Mouse (Mus musculus) limb, embryonic 11.5 days (tissue): Measurements from ENCODE around the gene Cux2. TPM values are rescaled to one million over a fixed set of nuclear protein-coding genes. Genes with fewer than 3 reads are reported as not detected.
A peak's percentile ranks its signal among the peaks of the same experiment; 100 is the strongest.

Source experiments
- ATAC-seq: fragments of 200-750 bp; cut with Nextera tagmentation; 2 replicates; pipeline ENCODE4 v1.8.0; 2017; ENCODE audit warnings: low read depth; ENCODE audit not compliant: insufficient number of reproducible peaks, low FRiP score, low TSS enrichment
- DNase-seq: peaks from one replicate; pipeline ENCODE4 v3.0.0-alpha.2; 2015; ENCODE audit warnings: low spot score
- H3K27ac ChIP-seq: fragments of 300-500 bp; sonication (generic); replicated peaks from 2 replicates; pipeline ENCODE4 v1.5.1; 2014; ENCODE audit warnings: low read depth, mild to moderate bottlenecking, low read length
- H3K27me3 ChIP-seq: fragments of 300-500 bp; sonication (generic); 2 replicates; pipeline ENCODE4 v1.6.1; 2014; ENCODE audit warnings: mild to moderate bottlenecking, low read length, mixed read lengths; ENCODE audit not compliant: control insufficient read depth, insufficient read depth
- H3K36me3 ChIP-seq: fragments of 300-500 bp; sonication (generic); 2 replicates; pipeline ENCODE4 v1.6.1; 2014; ENCODE audit warnings: mild to moderate bottlenecking, low read length, moderate library complexity, mixed read lengths; ENCODE audit not compliant: control insufficient read depth, insufficient read depth
- H3K4me1 ChIP-seq: fragments of 300-500 bp; sonication (generic); 2 replicates; pipeline ENCODE4 v1.6.1; 2014; ENCODE audit warnings: low read length, mixed read lengths; ENCODE audit not compliant: control insufficient read depth, insufficient read depth
- H3K4me2 ChIP-seq: fragments of 300-500 bp; sonication (generic); 2 replicates; pipeline ENCODE4 v1.6.1; 2014; ENCODE audit warnings: low read depth, mild to moderate bottlenecking, moderate library complexity; ENCODE audit not compliant: severe bottlenecking
- H3K4me3 ChIP-seq: fragments of 300-500 bp; sonication (generic); 2 replicates; pipeline ENCODE4 v1.5.1; 2014; ENCODE audit warnings: low read depth, low read length
- H3K9ac ChIP-seq: fragments of 300-500 bp; sonication (generic); 2 replicates; pipeline ENCODE4 v1.6.1; 2014; ENCODE audit warnings: mild to moderate bottlenecking, low read length
- H3K9me3 ChIP-seq: fragments of 300-500 bp; sonication (generic); 2 replicates; pipeline ENCODE4 v1.6.1; 2016; ENCODE audit warnings: low read length; ENCODE audit not compliant: control insufficient read depth
- WGBS: fragments of 180-500 bp; shearing (Covaris S2); extraction: QIAGEN DNeasy Blood & Tissue Kit; methylation state at CpG from one replicate; pipeline ENCODE4 v1.1.7; 2014; 5-methylcytosine and 5-hydroxymethylcytosine counted together
- polyA plus RNA-seq: library from polyadenylated mRNA; unstranded; fragments of >200 nt; fragmentation: Nextera tagmentation; extraction: Ambion mirVana; gene quantifications from 2 replicates; pipeline ENCODE4 v1.2.1, GENCODE M21; 2014

Cux2 gene
- polyA plus RNA-seq, 1 experiment from 2014 or later: 3.7 TPM

- Histone ChIP-seq H3K9ac (no peak overlapping the region), H3K9me3 (no peaks in the 10 kb centered on the region), H3K4me2 (no peak overlapping the region; the same call in 1 of the 2 replicates), H3K4me1 (peaks cover 18% of the 10 kb centered on the region; the same call in 1 of the 2 replicates), H3K27me3 (peaks cover 16% of the 10 kb centered on the region), H3K4me3 (no peak overlapping the region), H3K36me3 (no peaks in the 10 kb centered on the region; the same call in 1 of the 2 replicates), H3K27ac (no peak overlapping the region)
- DNase-seq: no peak
- 87% methylated on average over 4 of the region's 4 CpGs for WGBS
- ATAC-seq: no peak
These were observed 222.0 kb downstream of the Cux2 start for GRCm38 (mm10) chr5:121827876-121828275.

DNA sequence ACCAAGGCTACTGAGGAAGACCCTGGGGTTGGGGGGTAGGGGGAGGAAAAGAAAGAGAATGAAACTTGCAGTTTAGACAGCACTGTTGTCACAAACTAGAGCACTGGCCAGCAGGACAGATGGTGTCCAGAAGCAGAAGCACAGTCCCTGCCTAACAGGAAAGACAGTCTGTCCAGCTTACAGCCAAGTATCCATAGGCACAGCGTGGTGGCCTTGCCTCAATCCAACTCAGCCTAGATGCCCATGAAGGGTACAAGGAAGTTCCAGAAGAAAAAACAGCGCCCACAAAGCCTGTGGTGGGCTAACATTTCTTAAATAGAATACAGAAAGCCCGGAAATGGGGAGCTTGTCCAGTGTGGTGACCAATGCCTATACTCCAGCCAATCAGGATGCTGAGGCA lies 224.3 kb downstream of the Cux2 start:
- no peaks in the 10 kb centered on the region; the same call in 1 of the 2 replicates for H3K36me3 ChIP-seq
- H3K9me3 ChIP-seq: no peaks in the 10 kb centered on the region
- no peak for ATAC-seq
- no peak overlapping the region for H3K4me3 ChIP-seq
- H3K9ac ChIP-seq: no peak overlapping the region
- DNase-seq: no peak
- 93% methylated on average over 3 of the region's 3 CpGs for WGBS
- no peak overlapping the region for H3K27ac ChIP-seq
- H3K4me2 ChIP-seq: no peak overlapping the region
- peaks cover 16% of the 10 kb centered on the region for H3K27me3 ChIP-seq
- peaks cover 18% of the 10 kb centered on the region; the same call in 1 of the 2 replicates for H3K4me1 ChIP-seq

DNA sequence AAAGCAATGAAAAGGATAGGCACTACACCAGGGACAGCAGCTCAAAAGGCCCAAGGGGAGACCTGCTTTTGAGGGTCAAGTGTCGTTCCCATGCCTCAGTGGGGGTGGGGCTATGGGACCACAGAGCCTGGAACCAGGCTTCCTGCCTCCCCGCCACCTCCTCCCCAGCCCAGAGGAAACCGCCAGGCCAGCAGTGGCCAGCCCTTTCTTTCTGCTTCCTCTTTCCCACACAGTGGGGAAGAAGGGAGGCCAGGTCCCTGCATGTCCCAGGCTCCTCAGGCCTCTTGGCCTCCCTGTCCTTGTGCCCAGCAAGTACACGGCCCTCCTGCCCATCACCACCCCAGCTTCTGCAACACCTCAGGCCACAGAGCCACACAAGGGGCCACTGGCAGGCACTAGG lies 225.8 kb downstream of the Cux2 start:
- Histone ChIP-seq H3K4me3 (no peak overlapping the region), H3K9ac (no peak overlapping the region), H3K36me3 (no peaks in the 10 kb centered on the region; the same call in 1 of the 2 replicates), H3K9me3 (no peaks in the 10 kb centered on the region), H3K27ac (0 out of 2 replicates have a peak overlapping the region, but pooled peaks have one; percentile 1), H3K4me2 (no peak overlapping the region), H3K27me3 (peaks cover 9% of the 10 kb centered on the region), H3K4me1 (peaks cover 18% of the 10 kb centered on the region; the same call in 1 of the 2 replicates)
- no peak for DNase-seq
- no peak for ATAC-seq
- 56% methylated on average over 4 of the region's 4 CpGs for WGBS

- peaks cover 6% of the 10 kb centered on the region; the same call in 1 of the 2 replicates for H3K27me3 ChIP-seq
- H3K9ac ChIP-seq: no peak overlapping the region
- no peak overlapping the region for H3K4me2 ChIP-seq
- no peak for DNase-seq
- peaks cover 18% of the 10 kb centered on the region; the same call in 1 of the 2 replicates for H3K4me1 ChIP-seq
- no peak overlapping the region; the same call in 1 of the 2 replicates for H3K27ac ChIP-seq
- H3K9me3 ChIP-seq: no peaks in the 10 kb centered on the region
- peaks cover 1% of the 10 kb centered on the region; the same call in 1 of the 2 replicates for H3K36me3 ChIP-seq
- H3K4me3 ChIP-seq: no peak overlapping the region
- ATAC-seq: no peak
- 96% methylated on average over 1 of the region's 1 CpGs for WGBS
These were observed 226.2 kb downstream of the Cux2 start for GRCm38 (mm10) chr5:121823668-121824067.

GRCm38 (mm10) chr5:121822786-121823505 lies 227.0 kb downstream of the Cux2 start:
- H3K27ac ChIP-seq: no peak overlapping the region; the same call in 1 of the 2 replicates
- no peak overlapping the region for H3K4me2 ChIP-seq
- no peak overlapping the region for H3K4me3 ChIP-seq
- H3K27me3 ChIP-seq: peaks cover 2% of the 10 kb centered on the region; the same call in 1 of the 2 replicates
- no peak overlapping the region for H3K9ac ChIP-seq
- H3K9me3 ChIP-seq: no peaks in the 10 kb centered on the region
- DNase-seq: peak; percentile 48
- peaks cover 8% of the 10 kb centered on the region for H3K36me3 ChIP-seq
- WGBS: 50% methylated on average over 7 of the region's 7 CpGs
- H3K4me1 ChIP-seq: peaks cover 11% of the 10 kb centered on the region; the same call in 1 of the 2 replicates
- ATAC-seq: no peak

DNA sequence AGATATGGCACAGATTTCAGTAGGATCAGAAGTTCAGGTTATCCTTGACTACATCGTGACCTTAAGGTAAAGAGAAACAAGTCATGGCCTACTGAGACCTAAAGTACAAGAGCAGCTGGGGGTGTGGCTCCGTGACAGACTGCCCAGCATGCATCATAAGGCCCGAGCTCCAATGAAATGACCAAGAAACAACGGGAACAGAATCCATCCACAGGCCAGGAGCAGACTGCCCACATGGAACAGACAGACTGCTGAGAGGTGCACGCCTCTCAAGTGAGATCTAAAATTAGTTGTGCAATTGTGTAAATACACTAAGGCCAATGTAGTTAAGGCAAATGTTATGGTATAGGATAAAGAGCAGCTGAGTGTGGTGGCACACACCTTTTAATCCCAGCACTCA lies 228.3 kb downstream of the Cux2 start:
- WGBS: 85% methylated on average over 5 of the region's 5 CpGs
- peaks cover 11% of the 10 kb centered on the region; the same call in 1 of the 2 replicates for H3K4me1 ChIP-seq
- peaks cover 20% of the 10 kb centered on the region for H3K36me3 ChIP-seq
- H3K4me2 ChIP-seq: no peak overlapping the region
- ATAC-seq (no peak), DNase-seq (no peak)
- H3K9ac ChIP-seq: no peak overlapping the region
- no peak overlapping the region for H3K27ac ChIP-seq
- H3K9me3 ChIP-seq: no peaks in the 10 kb centered on the region
- no peaks in the 10 kb centered on the region for H3K27me3 ChIP-seq
- no peak overlapping the region for H3K4me3 ChIP-seq

DNA sequence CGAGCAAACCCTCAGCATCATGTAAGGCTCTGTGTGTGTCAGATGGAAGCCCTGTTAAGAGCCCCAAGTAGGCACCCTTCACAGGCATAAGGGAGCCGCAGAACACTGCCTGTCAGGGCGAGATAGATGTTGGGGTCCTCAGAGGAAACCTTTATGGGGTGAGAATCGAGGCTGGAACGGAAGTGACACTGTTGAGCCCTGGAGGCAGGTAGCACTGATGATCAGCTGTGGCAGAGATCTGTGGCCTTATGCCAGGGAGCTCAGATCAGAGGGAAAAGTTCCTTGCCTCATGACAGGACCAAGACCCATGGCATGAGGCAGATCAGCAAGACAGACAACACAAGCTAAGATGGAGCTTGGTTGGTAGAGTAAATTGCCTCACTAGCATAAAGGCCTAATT lies 228.8 kb downstream of the Cux2 start:
- ATAC-seq: no peak
- Histone ChIP-seq H3K27me3 (no peaks in the 10 kb centered on the region), H3K36me3 (peaks cover 25% of the 10 kb centered on the region), H3K27ac (no peak overlapping the region), H3K9ac (no peak overlapping the region), H3K9me3 (no peaks in the 10 kb centered on the region), H3K4me3 (no peak overlapping the region), H3K4me1 (peaks cover 11% of the 10 kb centered on the region; the same call in 1 of the 2 replicates), H3K4me2 (no peak overlapping the region)
- no peak for DNase-seq
- 87% methylated on average over 5 of the region's 5 CpGs for WGBS

GRCm38 (mm10) chr5:121820657-121821056 lies 229.2 kb downstream of the Cux2 start:
- no peak overlapping the region for H3K4me2 ChIP-seq
- ATAC-seq: no peak
- no peak overlapping the region for H3K4me3 ChIP-seq
- peaks cover 25% of the 10 kb centered on the region for H3K36me3 ChIP-seq
- DNase-seq: no peak
- no peak overlapping the region for H3K9ac ChIP-seq
- H3K27ac ChIP-seq: no peak overlapping the region
- peaks cover 11% of the 10 kb centered on the region; the same call in 1 of the 2 replicates for H3K4me1 ChIP-seq
- WGBS: 95% methylated on average over 3 of the region's 3 CpGs
- no peaks in the 10 kb centered on the region for H3K9me3 ChIP-seq
- H3K27me3 ChIP-seq: no peaks in the 10 kb centered on the region
